Mouse (Mus musculus): ENCODE results near the gene Litaf.

Gene Litaf

DNA sequence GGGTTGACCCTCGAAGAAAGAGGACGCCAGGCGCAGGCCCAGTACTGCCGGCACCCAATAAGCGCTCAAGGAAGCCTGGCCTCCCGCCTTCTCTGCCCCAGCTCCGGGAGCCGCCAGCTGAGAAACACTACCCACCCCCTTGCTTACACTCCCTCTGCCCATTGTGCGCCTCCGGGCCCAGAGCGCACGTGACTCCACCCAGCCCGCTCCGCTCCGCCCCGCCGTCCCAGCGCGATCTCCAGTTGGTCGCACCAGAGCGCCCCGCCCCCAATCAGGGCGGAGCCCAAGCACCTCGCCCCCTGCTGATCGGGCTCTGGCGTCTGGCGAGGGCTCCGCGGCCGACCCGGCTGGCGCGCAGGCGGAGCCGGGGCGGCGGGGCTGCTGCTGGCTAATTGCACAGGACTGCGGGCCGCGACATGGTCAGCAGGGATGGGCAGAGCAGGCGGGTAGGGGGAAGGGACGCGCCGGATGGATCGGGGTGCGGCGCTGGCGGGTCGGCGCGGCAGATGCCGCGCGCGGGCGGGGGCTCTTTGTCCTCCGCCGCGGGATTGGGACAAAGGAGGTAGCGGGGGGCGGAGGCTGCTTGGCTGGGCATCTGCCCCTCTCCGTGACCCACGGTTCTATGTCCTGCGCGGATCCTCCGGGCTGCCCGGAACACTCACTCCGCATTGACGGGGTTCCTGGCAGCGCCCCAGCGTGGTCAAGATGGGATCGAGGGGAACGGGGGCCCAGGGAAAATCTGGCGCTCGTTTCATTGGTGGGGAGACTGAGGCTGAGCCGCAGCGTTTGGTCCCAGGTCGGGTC is at the start of gene Litaf:
Gene Litaf (minus strand): TSS at position 129 of the 804 bp plus-strand sequence.
- peak; percentile 97 for DNase-seq

DNA sequence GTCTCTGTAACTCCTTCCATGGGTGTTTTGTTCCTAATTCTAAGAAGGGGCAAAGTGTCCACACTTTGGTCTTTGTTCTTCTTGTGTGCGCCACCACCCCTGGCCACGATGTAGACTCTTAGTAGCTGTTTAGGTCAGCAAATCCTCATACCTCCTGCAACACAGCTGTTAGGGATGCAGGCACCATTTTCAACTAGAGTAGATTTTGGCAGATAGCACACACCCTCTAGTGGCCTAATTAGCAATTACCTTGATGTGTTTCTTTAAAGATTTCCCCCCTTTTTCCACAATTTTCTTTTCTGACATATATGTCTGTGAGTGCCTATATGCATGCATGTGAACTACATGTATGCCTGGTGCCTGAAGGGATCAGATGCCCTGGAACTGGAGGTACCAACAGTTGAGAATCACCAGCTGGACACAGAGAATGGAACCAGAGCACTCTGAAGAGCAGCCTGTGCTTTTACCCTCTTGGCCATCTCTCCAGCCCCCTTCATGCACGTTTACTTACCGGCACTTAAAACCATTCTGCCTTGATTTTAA is 43.3 kb upstream of the Litaf start:
- no peak for DNase-seq

DNA sequence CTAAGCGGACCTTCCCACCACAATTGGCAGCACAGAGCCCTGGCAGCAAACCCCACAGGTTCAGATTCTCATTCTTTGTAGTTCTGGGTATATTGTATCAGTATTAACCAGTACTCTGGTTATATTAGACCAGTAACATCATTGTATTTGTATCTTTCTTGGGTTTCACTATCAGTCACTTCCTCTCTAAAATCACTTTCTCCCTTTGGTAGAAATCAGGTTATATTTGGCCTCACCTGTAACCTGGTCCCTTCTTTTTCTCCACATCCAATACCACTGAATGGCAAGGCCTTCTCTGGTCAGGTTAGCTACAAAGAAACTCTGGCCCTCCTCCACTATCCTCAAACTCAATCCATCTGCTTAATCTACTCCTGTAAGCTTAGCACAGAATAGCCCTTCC is 38.9 kb upstream of the Litaf start:
- DNase-seq, result no peak

DNA sequence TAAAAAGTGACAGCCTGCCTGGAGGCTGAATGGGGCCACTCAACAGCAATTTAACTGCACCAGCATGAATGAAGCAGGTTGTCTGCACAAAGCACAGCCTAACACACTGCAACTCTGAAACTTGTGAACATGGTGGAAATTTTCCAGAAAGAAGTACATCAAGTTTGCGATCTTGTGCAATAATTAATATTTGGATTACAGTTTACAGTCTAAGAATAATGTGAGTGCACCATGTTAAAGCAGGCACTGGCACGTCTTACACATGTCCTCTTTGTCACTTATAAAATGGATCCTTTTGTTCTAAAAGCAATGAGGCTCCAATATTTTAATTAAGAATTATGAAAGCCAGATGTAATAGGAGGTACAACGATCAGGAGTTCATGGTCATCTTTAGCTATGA is 31.3 kb upstream of the Litaf start:
- no peak for DNase-seq

DNA sequence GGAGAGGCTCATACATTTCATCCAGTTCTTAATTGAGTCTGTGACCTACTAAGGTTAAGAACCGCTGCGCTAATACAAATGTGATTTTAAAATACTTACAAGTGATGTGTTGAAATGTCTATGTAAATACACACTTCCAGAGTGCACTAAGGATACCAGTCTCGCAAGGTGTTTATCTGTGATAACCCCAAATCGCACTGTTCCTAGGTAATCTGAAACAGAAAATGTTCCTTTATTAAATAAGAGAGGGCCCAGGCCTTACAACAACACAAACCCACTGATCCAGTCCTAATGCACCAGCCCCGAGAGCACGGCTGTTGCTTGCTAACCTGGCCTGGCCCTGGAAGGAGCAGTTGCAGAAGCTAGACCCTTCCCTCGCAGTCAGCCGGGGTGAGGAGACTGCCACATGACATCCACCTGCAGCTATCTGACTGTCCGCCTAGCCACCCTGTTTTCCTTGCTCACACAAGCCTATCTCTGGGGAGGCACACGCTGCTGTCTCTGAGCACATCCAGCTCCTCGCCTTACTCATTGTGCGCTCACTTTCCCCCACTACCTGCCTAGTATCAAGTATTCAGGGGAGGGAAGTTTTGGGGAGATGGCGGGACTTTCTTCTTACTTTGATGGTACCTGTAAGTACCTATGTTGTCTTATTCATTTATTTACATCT is 27.9 kb upstream of the Litaf start:
- DNase-seq, result no peak

DNA sequence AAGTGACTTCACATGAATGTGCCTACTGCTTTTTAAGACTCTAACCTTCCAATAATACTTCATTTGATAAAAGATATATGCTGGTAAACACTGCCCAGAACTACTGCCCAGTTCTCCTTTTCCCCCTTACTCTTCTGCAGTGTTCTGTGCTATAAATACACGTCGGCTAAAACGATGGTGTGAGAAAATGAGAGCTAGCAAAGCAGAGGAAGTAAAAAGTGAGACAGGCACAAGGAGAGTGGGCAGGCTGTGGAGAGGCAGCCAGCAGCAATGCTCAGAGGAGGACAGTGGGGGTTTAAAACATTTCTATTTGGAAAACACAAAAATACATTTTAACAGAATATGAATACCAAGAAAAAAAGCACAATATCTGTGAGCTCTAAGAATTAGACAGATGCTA is 26.6 kb upstream of the Litaf start:
- DNase-seq, result no peak

DNA sequence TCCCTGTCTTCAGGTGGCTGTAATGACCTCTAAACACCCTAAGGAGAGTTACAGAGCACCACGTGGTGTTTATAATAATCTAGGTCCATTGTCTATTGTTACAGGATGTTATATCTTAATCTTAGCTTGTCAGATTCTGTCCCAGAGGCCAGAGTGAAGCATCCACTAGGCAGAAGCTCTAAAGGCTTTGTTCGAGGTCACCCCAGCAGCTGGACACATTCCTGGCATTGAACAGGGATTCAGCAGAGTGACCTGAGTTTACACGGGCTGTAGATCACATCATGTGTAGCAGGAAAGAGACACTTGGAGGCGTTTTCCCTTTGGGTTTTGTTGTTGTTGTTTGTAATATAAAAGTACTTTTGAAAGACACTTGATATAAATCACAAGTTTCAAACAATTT is 26.1 kb upstream of the Litaf start:
- no peak for DNase-seq

DNA sequence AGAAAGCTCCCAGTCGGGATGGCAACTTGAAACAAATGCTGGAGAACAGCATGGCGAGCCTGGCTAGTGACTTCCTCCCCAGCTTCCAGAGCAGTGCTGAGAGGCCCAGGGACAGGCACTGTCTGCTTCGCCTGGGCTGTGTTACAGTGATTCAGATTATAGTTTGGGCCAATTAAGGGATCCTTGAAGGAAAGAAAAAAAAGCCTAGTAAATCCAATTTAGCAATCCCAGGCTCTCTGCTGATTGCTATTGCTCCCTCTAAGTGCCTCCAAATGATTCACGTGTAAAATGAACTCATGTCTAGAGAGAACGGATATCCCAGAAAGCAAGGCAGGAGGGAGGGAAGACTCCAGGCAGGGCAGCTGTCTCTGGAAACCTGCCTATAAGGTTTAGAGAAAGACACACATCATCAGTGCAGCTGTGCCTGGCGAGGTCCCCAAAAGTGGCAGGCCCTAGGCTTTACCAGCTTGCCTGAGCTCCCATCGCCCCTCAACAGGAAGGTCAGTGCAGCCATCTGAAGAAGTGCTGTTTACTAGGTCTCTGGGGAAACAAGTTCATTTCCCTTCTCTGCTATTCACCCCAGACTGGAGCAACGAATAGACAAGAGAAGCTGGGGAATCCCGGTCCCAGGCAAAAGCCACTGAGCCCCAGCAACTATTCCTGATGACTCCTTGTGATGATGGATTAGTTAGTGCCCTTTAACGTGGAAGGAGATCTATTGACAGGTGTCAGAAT is 25.0 kb upstream of the Litaf start:
- DNase-seq, result no peak

DNA sequence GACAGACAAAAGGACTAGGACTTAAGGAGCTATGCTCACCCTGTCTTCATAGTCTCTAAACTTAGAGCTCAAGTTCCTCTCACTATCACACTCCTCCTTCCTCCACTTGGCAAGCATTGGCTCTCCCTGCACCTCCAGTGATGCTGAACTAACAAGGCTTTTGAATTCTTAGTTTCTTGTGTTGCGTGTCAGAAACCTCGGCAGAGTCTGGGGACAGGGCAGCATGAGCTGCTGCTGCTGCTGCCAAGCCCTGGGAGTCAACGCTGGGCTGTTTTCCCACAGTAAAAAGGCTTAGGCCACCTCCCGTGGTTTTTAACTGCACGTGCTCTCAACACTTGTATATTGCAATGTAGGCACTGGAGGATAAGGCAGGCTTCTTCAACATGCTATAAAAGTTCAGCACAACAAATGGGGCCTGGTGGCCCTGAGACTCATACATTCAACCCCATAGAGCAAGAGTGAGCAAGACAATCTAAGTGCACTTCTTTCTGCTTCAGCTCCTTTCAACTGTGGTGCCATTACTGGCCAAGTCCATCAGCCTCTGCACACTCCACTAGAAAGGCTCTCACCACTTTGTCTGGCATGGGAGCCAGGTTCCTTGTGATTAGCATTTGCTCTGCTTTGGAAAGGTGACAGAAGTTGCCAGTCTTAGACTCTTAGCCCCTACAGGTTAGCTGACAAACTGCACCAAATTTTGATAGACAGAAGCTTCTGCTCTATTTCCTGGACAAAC is 21.1 kb upstream of the Litaf start:
- DNase-seq, result peak; percentile 37

DNA sequence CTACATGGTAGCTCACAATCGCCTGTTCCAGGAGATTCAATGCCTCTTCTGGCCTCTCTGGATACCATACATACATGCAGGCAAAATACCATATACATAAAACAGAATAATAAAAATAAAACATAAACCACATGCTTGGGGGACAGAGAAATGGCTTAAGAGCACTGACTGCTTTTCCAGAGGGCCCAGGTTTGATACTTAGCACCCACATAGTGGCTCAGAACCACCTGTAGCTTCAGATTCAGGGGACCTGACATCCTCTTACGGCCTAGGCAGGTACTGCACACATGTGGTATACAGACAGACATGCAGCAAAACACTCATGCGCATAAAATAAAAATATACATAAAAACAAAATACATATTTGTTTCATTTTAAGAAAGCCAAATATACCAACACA is 20.3 kb upstream of the Litaf start:
- no peak for DNase-seq

DNA sequence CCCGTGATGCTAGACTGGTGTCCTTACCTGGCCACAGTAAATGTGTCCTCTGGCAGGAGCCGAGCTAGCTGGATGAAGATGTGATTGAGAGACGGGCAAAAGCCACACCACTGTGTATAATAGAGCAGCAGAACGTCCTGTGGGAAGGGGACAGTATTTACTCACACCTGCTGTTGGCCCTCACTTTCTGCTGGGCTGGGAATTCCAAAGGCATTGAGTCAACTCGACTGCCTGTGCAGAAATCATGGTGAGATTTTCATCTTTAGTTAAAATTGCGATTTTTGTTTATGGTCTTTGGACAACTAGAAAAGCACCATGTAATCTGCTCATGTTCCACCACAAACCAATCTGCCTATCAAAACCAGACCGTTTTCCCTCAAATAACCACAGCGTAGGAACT is 18.2 kb upstream of the Litaf start:
- DNase-seq, result no peak

DNA sequence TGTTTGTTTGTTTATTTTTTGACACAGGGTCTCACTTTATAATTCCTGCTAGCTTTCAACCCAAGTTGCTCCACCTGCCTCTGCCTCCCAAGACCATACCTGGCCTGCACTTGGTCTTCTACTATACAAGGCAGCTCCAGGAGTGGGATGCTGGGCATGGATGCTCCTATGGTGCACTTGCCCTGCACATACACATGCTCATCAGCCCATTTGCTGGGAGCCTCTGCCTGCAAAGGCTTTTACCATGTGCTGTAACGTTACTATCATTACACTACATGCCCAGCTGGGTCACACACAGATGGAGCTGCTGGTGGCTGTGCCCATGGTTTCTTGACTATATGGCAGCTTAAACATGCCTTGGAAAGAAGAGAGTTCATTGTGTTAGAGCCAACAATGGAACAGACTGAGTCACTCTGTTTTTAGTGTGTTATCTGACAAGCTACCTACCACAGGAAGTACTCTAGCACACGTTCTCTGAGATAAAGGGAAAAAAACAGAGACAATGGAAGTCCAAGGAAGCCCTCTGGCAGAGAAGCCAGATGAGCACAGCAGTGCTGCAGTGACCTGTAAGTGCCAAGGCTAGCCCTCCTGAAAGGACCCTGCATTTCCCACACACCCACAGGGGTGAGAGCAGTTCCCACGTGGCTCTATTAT is 12.4 kb upstream of the Litaf start:
- no peak for DNase-seq

DNA sequence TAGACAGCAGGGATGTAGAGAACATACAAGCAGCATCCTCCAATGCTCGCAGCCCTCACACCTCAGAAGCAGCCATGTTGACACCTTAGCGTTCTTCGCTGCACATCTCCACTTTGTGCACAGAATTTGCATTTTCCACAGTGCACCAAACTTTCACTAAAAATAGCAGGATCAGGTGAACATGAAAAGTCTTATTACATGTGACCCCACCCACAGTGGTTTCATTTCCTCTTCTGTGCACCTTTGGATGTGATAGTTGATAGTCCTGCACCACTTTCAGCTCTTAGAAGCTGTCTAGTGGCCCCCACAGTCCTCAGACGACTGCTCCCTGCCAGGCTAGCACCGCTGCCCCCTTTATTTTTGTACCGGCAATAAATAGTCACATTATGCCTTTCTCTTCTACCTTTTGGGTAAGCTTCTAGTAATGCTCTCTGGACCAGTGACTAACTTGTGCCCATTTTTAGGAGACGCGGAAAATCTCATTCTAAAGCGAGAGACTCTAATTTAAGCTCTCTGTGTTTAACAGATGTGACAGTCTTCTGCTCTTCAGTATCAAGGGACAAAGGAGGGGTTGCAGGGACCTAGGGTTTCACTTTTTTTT is 11.7 kb upstream of the Litaf start:
- no peak for DNase-seq

DNA sequence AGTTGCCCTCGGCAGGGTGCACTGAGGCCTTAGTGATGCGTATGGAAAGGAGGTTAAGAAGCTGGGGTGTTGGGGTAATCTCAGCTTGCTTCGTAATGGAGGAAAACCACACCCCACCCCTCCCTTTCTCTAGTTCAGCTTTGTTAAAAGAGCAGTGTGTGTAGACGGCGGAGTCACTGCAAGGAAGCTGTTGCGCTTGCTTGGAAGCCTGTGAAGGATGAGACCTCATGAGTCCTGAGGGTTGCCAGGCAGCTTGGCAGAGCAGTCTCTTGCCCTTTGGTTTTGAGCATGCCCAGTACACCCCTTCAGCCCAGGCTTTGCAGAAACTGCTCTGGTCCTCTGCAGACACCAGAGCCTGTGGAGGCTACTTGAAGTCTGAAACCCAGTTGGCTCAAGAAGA is 7.1 kb upstream of the Litaf start:
- peak; percentile 62 for DNase-seq

DNA sequence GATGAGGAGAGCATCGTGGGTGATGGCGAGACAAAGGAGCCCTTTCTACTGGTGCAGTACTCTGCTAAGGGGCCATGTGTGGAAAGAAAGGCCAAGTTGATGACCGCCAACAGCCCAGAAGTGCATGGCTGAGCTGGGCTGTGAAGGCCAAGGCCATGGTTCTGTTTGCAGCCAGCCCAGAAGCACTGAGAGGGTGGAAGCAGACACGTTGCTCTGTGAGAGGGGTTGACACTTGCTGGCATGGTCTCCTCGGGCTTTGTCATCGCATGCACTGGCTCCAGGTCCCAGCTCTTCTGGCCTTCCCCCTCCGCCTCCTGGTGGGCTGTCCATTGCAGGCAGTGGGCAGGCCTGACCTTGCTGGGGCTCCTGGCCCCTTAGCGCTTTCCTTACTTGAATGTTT is 6.5 kb upstream of the Litaf start:
- DNase-seq, result peak; percentile 46

DNA sequence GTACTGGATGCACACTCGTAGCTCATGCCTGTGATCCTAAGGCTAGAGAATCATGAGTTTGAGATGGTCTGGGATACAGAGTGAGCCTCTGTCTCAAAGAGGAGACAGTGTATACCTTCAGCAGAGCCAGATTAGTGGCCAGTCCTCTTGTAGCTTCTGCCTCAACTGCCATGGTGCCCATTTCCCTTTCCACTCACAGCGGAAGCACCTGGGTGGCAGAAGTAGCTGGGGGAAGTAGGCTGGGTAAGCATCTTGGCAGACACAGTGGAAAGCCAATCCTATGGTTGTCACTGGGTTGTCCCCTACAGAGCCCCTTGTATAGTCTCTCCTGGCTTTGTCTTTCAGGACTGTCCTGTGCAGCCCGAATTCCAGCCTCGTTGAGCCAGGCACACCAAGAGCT is 5.9 kb upstream of the Litaf start:
- DNase-seq, result no peak

DNA sequence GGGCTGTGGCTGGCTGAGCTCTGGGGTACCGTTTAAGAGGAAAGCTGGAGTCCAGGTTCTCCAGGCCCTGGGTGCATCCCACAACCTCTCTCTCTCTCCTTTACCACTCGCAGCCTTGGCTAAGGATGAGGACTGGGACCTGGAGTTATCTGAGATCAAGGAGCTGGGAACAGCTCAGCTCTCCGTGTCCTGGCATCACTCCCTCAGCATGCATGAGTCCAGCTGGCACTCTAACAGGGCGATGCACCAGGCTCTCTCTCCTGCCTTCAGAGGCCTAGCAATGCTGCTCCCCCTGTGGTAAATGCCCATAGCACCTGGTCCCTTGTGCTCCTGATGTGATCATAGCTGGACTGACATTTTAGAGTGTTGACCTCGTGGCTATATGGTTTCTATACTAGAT is 5.2 kb upstream of the Litaf start:
- peak; percentile 92 for DNase-seq

DNA sequence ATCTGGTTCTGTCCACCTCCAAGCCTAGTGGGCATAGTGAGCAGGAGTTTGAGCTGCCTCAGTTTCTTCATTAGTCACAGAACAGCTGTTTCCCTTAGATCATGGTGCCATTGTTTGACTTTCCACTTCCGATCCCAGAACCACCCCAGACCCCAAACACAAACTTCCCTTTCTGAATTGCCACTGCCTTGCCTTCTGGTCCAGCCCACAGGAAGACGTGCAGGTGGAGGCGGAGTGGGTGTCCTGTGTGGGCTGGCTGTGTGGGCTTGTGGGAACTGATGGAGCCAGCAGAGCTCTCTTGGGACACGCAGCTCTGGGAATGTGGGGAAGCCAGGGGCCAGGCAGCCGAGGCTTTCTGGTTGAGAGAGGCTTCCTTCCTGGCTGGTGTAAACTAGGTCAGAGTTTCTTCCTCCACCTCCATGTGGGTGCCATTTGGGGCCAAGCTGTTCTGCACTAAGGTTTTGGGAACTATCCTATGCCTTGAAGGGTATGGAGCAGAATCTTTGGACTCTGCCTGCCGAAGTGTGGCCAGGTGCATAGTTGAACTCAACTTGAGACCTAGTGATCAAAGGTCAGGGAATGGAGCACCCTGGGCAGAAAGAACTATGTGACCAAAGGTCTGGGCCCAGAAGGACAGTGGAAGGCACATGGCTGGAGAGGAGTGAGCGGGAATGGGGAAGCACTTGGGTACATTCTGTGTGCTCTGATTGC is 3.9 kb upstream of the Litaf start:
- DNase-seq, result peak; percentile 32

DNA sequence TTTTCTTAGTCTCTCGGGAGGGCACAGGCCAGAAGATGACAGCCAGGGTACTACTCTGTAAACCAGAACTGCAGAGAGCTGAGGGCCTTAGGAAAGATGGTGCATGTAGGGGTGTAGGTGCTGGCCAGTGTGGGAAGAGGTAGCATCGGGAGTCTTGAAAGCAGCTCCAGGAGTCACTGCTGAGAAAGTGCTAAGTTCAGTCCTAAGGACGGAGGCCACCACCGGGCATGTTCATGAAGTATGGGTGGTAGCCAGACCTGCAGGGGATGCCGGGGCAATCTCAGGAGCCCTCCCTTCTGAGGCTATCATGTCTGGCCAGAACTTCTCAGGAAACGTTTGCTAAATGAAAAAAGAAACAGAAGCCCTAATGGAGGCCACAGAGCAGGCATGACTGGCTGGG is 3.3 kb upstream of the Litaf start:
- no peak for DNase-seq

DNA sequence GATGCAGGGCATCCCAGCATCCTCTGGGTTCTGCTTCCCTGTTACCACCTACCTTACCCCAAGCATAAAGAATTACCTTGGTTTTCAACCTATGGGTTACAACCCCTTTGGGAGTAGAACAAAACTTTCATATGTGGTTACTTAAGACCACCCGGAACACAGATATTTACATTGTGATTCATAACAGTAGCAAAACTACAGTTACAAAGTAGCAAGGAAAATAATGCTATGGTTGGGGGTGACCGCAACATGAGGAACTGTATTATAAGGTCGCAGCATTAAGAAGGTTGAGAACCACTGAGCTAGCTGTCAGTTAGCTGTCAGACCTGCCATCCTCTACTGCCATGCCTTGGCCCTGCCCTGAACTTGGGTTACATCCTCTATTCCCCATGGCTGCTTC is 2.7 kb upstream of the Litaf start:
- no peak for DNase-seq

DNA sequence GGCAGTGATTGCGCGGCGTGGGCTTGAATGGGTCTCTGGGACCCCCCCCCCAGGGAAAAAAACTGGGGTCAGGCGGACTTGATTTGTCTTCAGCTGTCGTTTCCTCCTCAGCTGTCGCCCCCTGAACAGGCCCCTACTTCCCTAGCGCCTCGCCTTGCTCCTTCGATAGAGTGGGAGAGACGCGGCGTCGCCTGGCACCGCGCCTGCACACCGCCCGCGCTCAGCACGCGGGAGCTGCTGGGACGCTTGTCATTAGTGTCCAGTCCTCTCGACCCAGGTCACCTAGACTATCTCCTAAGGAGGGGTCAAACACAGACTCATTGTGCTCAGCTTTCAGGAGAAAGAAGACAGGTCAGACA is 855 bp upstream of the Litaf start:
- peak; percentile 81 for DNase-seq

Data from cerebellum, adult 11-12 months (tissue).